Mouse (Mus musculus) forebrain, embryonic 12.5 days (tissue): ENCODE results near the gene Siah3. TPM values are rescaled to one million over a fixed set of nuclear protein-coding genes. Genes with fewer than 3 reads are reported as not detected.
A peak's percentile ranks its signal among the peaks of the same experiment; 100 is the strongest.

ENCODE experiments used
- ATAC-seq: fragments of 200-750 bp; cut with Nextera tagmentation; 2 replicates; pipeline ENCODE4 v1.8.0; 2017; ENCODE audit warnings: moderate TSS enrichment; ENCODE audit not compliant: low FRiP score
- H3K27ac ChIP-seq: fragments of 300-500 bp; sonication (generic); 2 replicates; pipeline ENCODE4 v1.5.1; 2016; ENCODE audit warnings: mild to moderate bottlenecking
- H3K27me3 ChIP-seq: fragments of 300-500 bp; sonication (generic); 2 replicates; pipeline ENCODE4 v1.6.1; 2016; ENCODE audit warnings: mild to moderate bottlenecking
- H3K36me3 ChIP-seq: fragments of 300-500 bp; sonication (generic); replicated peaks from 2 replicates; pipeline ENCODE4 v1.6.1; 2016; ENCODE audit warnings: mild to moderate bottlenecking
- H3K4me1 ChIP-seq: fragments of 300-500 bp; sonication (generic); 2 replicates; pipeline ENCODE4 v1.6.1; 2016
- H3K4me2 ChIP-seq: fragments of 300-500 bp; sonication (generic); 2 replicates; pipeline ENCODE4 v1.6.1; 2016; ENCODE audit warnings: mild to moderate bottlenecking, moderate library complexity
- H3K4me3 ChIP-seq: fragments of 300-500 bp; sonication (generic); replicated peaks from 2 replicates; pipeline ENCODE4 v1.5.1; 2016; ENCODE audit warnings: mild to moderate bottlenecking
- H3K9ac ChIP-seq: fragments of 300-500 bp; sonication (generic); 2 replicates; pipeline ENCODE4 v1.6.1; 2016; ENCODE audit warnings: mild to moderate bottlenecking
- H3K9me3 ChIP-seq: fragments of 300-500 bp; sonication (generic); 2 replicates; pipeline ENCODE4 v1.6.1; 2016
- WGBS: fragments of 180-500 bp; shearing (Covaris S2); methylation state at CpG from one replicate; pipeline ENCODE4 v1.1.7; 2016; 5-methylcytosine and 5-hydroxymethylcytosine counted together
- polyA plus RNA-seq: library from polyadenylated mRNA; unstranded; fragments of >200 nt; fragmentation: Nextera tagmentation; extraction: Ambion mirVana; gene quantifications from 2 replicates; pipeline ENCODE4 v1.2.1, GENCODE M21; 2016

Gene Siah3
- polyA plus RNA-seq, 1 experiment from 2014 or later = 4.2 TPM

GRCm38 (mm10) chr14:75506246-75506645 is 50.5 kb downstream of the Siah3 start:
- peaks cover 5% of the 10 kb centered on the region; the same call in 1 of the 2 replicates for H3K27me3 ChIP-seq
- H3K36me3 ChIP-seq = no peaks in the 10 kb centered on the region
- no peak overlapping the region for H3K9ac ChIP-seq
- no peaks in the 10 kb centered on the region for H3K9me3 ChIP-seq
- peak overlapping the region; percentile 92 for H3K27ac ChIP-seq
- H3K4me2 ChIP-seq = no peak overlapping the region
- no peak for ATAC-seq
- WGBS = 88% methylated on average over 3 of the region's 3 CpGs
- peaks cover 29% of the 10 kb centered on the region for H3K4me1 ChIP-seq
- no peak overlapping the region for H3K4me3 ChIP-seq

- Histone ChIP-seq H3K27me3 (peaks cover 11% of the 10 kb centered on the region; the same call in 1 of the 2 replicates), H3K9ac (no peak overlapping the region), H3K9me3 (no peaks in the 10 kb centered on the region), H3K4me1 (peaks cover 15% of the 10 kb centered on the region), H3K27ac (no peak overlapping the region), H3K4me2 (no peak overlapping the region), H3K36me3 (no peaks in the 10 kb centered on the region), H3K4me3 (no peak overlapping the region)
- 86% methylated on average over 6 of the region's 6 CpGs for WGBS
- ATAC-seq = no peak
These were observed 54.3 kb downstream of the Siah3 start for GRCm38 (mm10) chr14:75510125-75510524.

- H3K27me3 ChIP-seq = 0 out of 2 replicates have a peak, but pooled peaks cover 8% of the 10 kb centered on the region
- WGBS = 52% methylated on average over 3 of the region's 3 CpGs
- ATAC-seq = no peak
- H3K36me3 ChIP-seq = no peaks in the 10 kb centered on the region
- H3K4me1 ChIP-seq = peaks cover 24% of the 10 kb centered on the region
- H3K9ac ChIP-seq = no peak overlapping the region
- H3K4me3 ChIP-seq = no peak overlapping the region
- no peak overlapping the region for H3K27ac ChIP-seq
- H3K4me2 ChIP-seq = no peak overlapping the region
- H3K9me3 ChIP-seq = no peaks in the 10 kb centered on the region
These were observed 57.2 kb downstream of the Siah3 start for GRCm38 (mm10) chr14:75512946-75513345.

- 78% methylated on average over 3 of the region's 3 CpGs for WGBS
- no peaks in the 10 kb centered on the region for H3K9me3 ChIP-seq
- no peak overlapping the region for H3K9ac ChIP-seq
- H3K36me3 ChIP-seq = no peaks in the 10 kb centered on the region
- 0 out of 2 replicates have a peak, but pooled peaks have one; percentile 2 for ATAC-seq
- 0 out of 2 replicates have a peak, but pooled peaks cover 8% of the 10 kb centered on the region for H3K27me3 ChIP-seq
- H3K4me2 ChIP-seq = no peak overlapping the region
- peaks cover 35% of the 10 kb centered on the region for H3K4me1 ChIP-seq
- no peak overlapping the region for H3K4me3 ChIP-seq
- H3K27ac ChIP-seq = peak overlapping the region; percentile 79
These were observed 60.4 kb downstream of the Siah3 start for GRCm38 (mm10) chr14:75516161-75516560.

GRCm38 (mm10) chr14:75516917-75517595 is 61.3 kb downstream of the Siah3 start:
- H3K4me2 ChIP-seq = peak overlapping the region; percentile 21
- 0 out of 2 replicates have a peak, but pooled peaks cover 8% of the 10 kb centered on the region for H3K27me3 ChIP-seq
- ATAC-seq = peak; percentile 80
- no peaks in the 10 kb centered on the region for H3K36me3 ChIP-seq
- no peak overlapping the region for H3K9ac ChIP-seq
- H3K4me3 ChIP-seq = no peak overlapping the region
- H3K9me3 ChIP-seq = no peaks in the 10 kb centered on the region
- peaks cover 35% of the 10 kb centered on the region for H3K4me1 ChIP-seq
- 40% methylated on average over 9 of the region's 9 CpGs for WGBS
- peak overlapping the region; percentile 89 for H3K27ac ChIP-seq

- no peak overlapping the region for H3K4me2 ChIP-seq
- H3K9ac ChIP-seq = no peak overlapping the region
- no peaks in the 10 kb centered on the region for H3K36me3 ChIP-seq
- 0 out of 2 replicates have a peak, but pooled peaks cover 8% of the 10 kb centered on the region for H3K27me3 ChIP-seq
- peaks cover 28% of the 10 kb centered on the region for H3K4me1 ChIP-seq
- ATAC-seq = peak; percentile 78
- WGBS = 45% methylated on average over 15 of the region's 15 CpGs
- no peaks in the 10 kb centered on the region for H3K9me3 ChIP-seq
- H3K4me3 ChIP-seq = no peak overlapping the region
- peak overlapping the region; percentile 89 for H3K27ac ChIP-seq
These were observed 62.6 kb downstream of the Siah3 start for GRCm38 (mm10) chr14:75518196-75518887.

- ATAC-seq = no peak
These were observed 63.1 kb downstream of the Siah3 start for GRCm38 (mm10) chr14:75518899-75519298.

GRCm38 (mm10) chr14:75519668-75520067 is 63.9 kb downstream of the Siah3 start:
- Histone ChIP-seq H3K4me3 (no peak overlapping the region), H3K27ac (0 out of 2 replicates have a peak overlapping the region, but pooled peaks have one; percentile 56), H3K9ac (no peak overlapping the region), H3K4me1 (peaks cover 28% of the 10 kb centered on the region), H3K36me3 (no peaks in the 10 kb centered on the region), H3K9me3 (no peaks in the 10 kb centered on the region), H3K27me3 (0 out of 2 replicates have a peak, but pooled peaks cover 6% of the 10 kb centered on the region), H3K4me2 (no peak overlapping the region)
- no peak for ATAC-seq
- WGBS = 90% methylated on average over 8 of the region's 8 CpGs

More at GRCm38 (mm10) chr14:75518899-75519298, 63.1 kb downstream of the Siah3 start:
- H3K4me2 ChIP-seq = no peak overlapping the region
- H3K9ac ChIP-seq = no peak overlapping the region
- H3K4me1 ChIP-seq = peaks cover 28% of the 10 kb centered on the region
- peak overlapping the region; percentile 84 for H3K27ac ChIP-seq
- no peaks in the 10 kb centered on the region for H3K9me3 ChIP-seq
- H3K27me3 ChIP-seq = 0 out of 2 replicates have a peak, but pooled peaks cover 8% of the 10 kb centered on the region
- 86% methylated on average over 6 of the region's 6 CpGs for WGBS
- no peak overlapping the region for H3K4me3 ChIP-seq
- no peaks in the 10 kb centered on the region for H3K36me3 ChIP-seq

GRCm38 (mm10) chr14:75524648-75525047 is 68.9 kb downstream of the Siah3 start:
- 94% methylated on average over 2 of the region's 2 CpGs for WGBS

GRCm38 (mm10) chr14:75525376-75526145 is 69.8 kb downstream of the Siah3 start:
- ATAC-seq = no peak
- Histone ChIP-seq H3K9me3 (no peaks in the 10 kb centered on the region), H3K4me1 (peaks cover 18% of the 10 kb centered on the region), H3K4me3 (no peak overlapping the region), H3K9ac (no peak overlapping the region), H3K27ac (no peak overlapping the region), H3K4me2 (no peak overlapping the region), H3K27me3 (no peaks in the 10 kb centered on the region), H3K36me3 (no peaks in the 10 kb centered on the region)
- WGBS = 91% methylated on average over 29 of the region's 29 CpGs

More at GRCm38 (mm10) chr14:75524648-75525047, 68.9 kb downstream of the Siah3 start:
- no peak overlapping the region for H3K4me3 ChIP-seq
- H3K27ac ChIP-seq = no peak overlapping the region
- no peak for ATAC-seq
- H3K4me1 ChIP-seq = peaks cover 21% of the 10 kb centered on the region
- H3K9ac ChIP-seq = no peak overlapping the region
- H3K4me2 ChIP-seq = no peak overlapping the region
- no peaks in the 10 kb centered on the region for H3K36me3 ChIP-seq
- H3K9me3 ChIP-seq = no peaks in the 10 kb centered on the region
- H3K27me3 ChIP-seq = no peaks in the 10 kb centered on the region

- peak overlapping the region; percentile 75 for H3K27ac ChIP-seq
- 66% methylated on average over 10 of the region's 10 CpGs for WGBS
These were observed 71.8 kb downstream of the Siah3 start for GRCm38 (mm10) chr14:75527464-75528190.

More at GRCm38 (mm10) chr14:75527464-75528190, 71.8 kb downstream of the Siah3 start:
- peak; percentile 76; the same call in 1 of the 2 replicates for ATAC-seq
- H3K9ac ChIP-seq = no peak overlapping the region
- no peaks in the 10 kb centered on the region for H3K9me3 ChIP-seq
- H3K4me1 ChIP-seq = peaks cover 38% of the 10 kb centered on the region
- H3K27me3 ChIP-seq = no peaks in the 10 kb centered on the region
- H3K4me2 ChIP-seq = no peak overlapping the region
- no peak overlapping the region for H3K4me3 ChIP-seq
- no peaks in the 10 kb centered on the region for H3K36me3 ChIP-seq
